Mouse (Mus musculus) lung, embryonic 15.5 days (tissue): Measurements from ENCODE around the gene Samd14. TPM values are rescaled to one million over a fixed set of nuclear protein-coding genes. Genes with fewer than 3 reads are reported as not detected.

Source experiments
- ATAC-seq: fragments of 200-750 bp; cut with Nextera tagmentation; 2 replicates; pipeline ENCODE4 v1.8.0; 2017; ENCODE audit warnings: moderate number of reproducible peaks, borderline replicate concordance; ENCODE audit not compliant: low FRiP score, low TSS enrichment; ENCODE audit errors: extremely low read depth
- H3K27ac ChIP-seq: fragments of 300-500 bp; sonication (generic); 2 replicates; pipeline ENCODE4 v1.5.1; 2015; ENCODE audit warnings: moderate library complexity, mild to moderate bottlenecking, inconsistent platforms
- H3K27me3 ChIP-seq: fragments of 300-500 bp; sonication (generic); 2 replicates; pipeline ENCODE4 v1.6.1; 2015; ENCODE audit warnings: inconsistent platforms
- H3K36me3 ChIP-seq: fragments of 300-500 bp; sonication (generic); 2 replicates; pipeline ENCODE4 v1.6.1; 2015; ENCODE audit warnings: inconsistent platforms
- H3K4me1 ChIP-seq: fragments of 300-500 bp; sonication (generic); 2 replicates; pipeline ENCODE4 v1.6.1; 2015; ENCODE audit warnings: inconsistent platforms
- H3K4me2 ChIP-seq: fragments of 300-500 bp; sonication (generic); 2 replicates; pipeline ENCODE4 v1.6.1; 2015; ENCODE audit warnings: inconsistent platforms, mild to moderate bottlenecking, moderate library complexity
- H3K4me3 ChIP-seq: fragments of 300-500 bp; sonication (generic); 2 replicates; pipeline ENCODE4 v1.5.1; 2015; ENCODE audit warnings: mild to moderate bottlenecking, inconsistent platforms
- H3K9ac ChIP-seq: fragments of 300-500 bp; sonication (generic); 2 replicates; pipeline ENCODE4 v1.6.1; 2015; ENCODE audit warnings: inconsistent platforms
- H3K9me3 ChIP-seq: fragments of 300-500 bp; sonication (generic); 2 replicates; pipeline ENCODE4 v1.6.1; 2016; ENCODE audit warnings: inconsistent platforms
- WGBS: fragments of 180-500 bp; shearing (Covaris S2); methylation state at CpG from one replicate; pipeline ENCODE4 v1.1.7; 2015; 5-methylcytosine and 5-hydroxymethylcytosine counted together
- polyA plus RNA-seq: library from polyadenylated mRNA; unstranded; fragments of >200 nt; fragmentation: Nextera tagmentation; extraction: Ambion mirVana; gene quantifications from 2 replicates; pipeline ENCODE4 v1.2.1, GENCODE M21; 2015

Gene Samd14
- polyA plus RNA-seq, 1 experiment from 2014 or later, result 17.4 TPM

GRCm38 (mm10) chr11:95071266-95071665, 61.6 kb downstream of the Samd14 start:
- H3K4me2 ChIP-seq, result peak overlapping the region; percentile 30
- H3K27me3 ChIP-seq, result peaks cover 12% of the 10 kb centered on the region
- no peaks in the 10 kb centered on the region for H3K9me3 ChIP-seq
- no peaks in the 10 kb centered on the region for H3K36me3 ChIP-seq
- ATAC-seq, result peak; percentile 71
- H3K4me3 ChIP-seq, result no peak overlapping the region
- WGBS, result 9% methylated on average over 7 of the region's 7 CpGs
- no peak overlapping the region for H3K9ac ChIP-seq
- peaks cover 75% of the 10 kb centered on the region for H3K4me1 ChIP-seq
- H3K27ac ChIP-seq, result peak overlapping the region; percentile 86

- Histone ChIP-seq H3K9me3 (no peaks in the 10 kb centered on the region), H3K4me3 (no peak overlapping the region), H3K4me2 (0 out of 2 replicates have a peak overlapping the region, but pooled peaks have one; percentile 6), H3K27ac (peak overlapping the region; percentile 86), H3K4me1 (peaks cover 82% of the 10 kb centered on the region), H3K36me3 (no peaks in the 10 kb centered on the region), H3K9ac (no peak overlapping the region), H3K27me3 (peaks cover 20% of the 10 kb centered on the region)
- WGBS, result 70% methylated on average over 8 of the region's 8 CpGs
- no peak for ATAC-seq
Measured at GRCm38 (mm10) chr11:95072136-95072535, 62.5 kb downstream of the Samd14 start.

GRCm38 (mm10) chr11:95072804-95073203, 63.1 kb downstream of the Samd14 start:
- peaks cover 88% of the 10 kb centered on the region for H3K4me1 ChIP-seq
- no peak overlapping the region for H3K9ac ChIP-seq
- no peaks in the 10 kb centered on the region for H3K36me3 ChIP-seq
- ATAC-seq, result no peak
- H3K27ac ChIP-seq, result peak overlapping the region; percentile 86
- H3K4me3 ChIP-seq, result no peak overlapping the region
- peaks cover 27% of the 10 kb centered on the region for H3K27me3 ChIP-seq
- H3K4me2 ChIP-seq, result no peak overlapping the region
- H3K9me3 ChIP-seq, result no peaks in the 10 kb centered on the region
- 56% methylated on average over 5 of the region's 5 CpGs for WGBS

- H3K27me3 ChIP-seq, result peaks cover 30% of the 10 kb centered on the region
- H3K36me3 ChIP-seq, result no peaks in the 10 kb centered on the region
- H3K27ac ChIP-seq, result no peak overlapping the region
- H3K9ac ChIP-seq, result no peak overlapping the region
- 58% methylated on average over 4 of the region's 4 CpGs for WGBS
- ATAC-seq, result no peak
- peak overlapping the region; percentile 81; the same call in 1 of the 2 replicates for H3K4me2 ChIP-seq
- H3K4me3 ChIP-seq, result no peak overlapping the region
- H3K4me1 ChIP-seq, result peaks cover 95% of the 10 kb centered on the region
- no peaks in the 10 kb centered on the region for H3K9me3 ChIP-seq
Measured at GRCm38 (mm10) chr11:95073835-95074234, 64.2 kb downstream of the Samd14 start.

GRCm38 (mm10) chr11:95074694-95075093, 65.0 kb downstream of the Samd14 start:
- H3K4me3 ChIP-seq, result peak overlapping the region; percentile 62
- peak overlapping the region; percentile 23; the same call in 1 of the 2 replicates for H3K9ac ChIP-seq
- WGBS, result 38% methylated on average over 4 of the region's 4 CpGs
- ATAC-seq, result no peak
- H3K4me1 ChIP-seq, result peaks cover 95% of the 10 kb centered on the region
- H3K4me2 ChIP-seq, result peak overlapping the region; percentile 81
- peak overlapping the region; percentile 95; the same call in 1 of the 2 replicates for H3K27ac ChIP-seq
- peaks cover 30% of the 10 kb centered on the region for H3K27me3 ChIP-seq
- H3K36me3 ChIP-seq, result no peaks in the 10 kb centered on the region
- no peaks in the 10 kb centered on the region for H3K9me3 ChIP-seq

GRCm38 (mm10) chr11:95075197-95076040, 65.7 kb downstream of the Samd14 start:
- peaks cover 30% of the 10 kb centered on the region for H3K27me3 ChIP-seq
- peak overlapping the region; percentile 95 for H3K27ac ChIP-seq
- no peaks in the 10 kb centered on the region for H3K36me3 ChIP-seq
- WGBS, result 3% methylated on average over 19 of the region's 19 CpGs
- H3K9me3 ChIP-seq, result no peaks in the 10 kb centered on the region
- H3K9ac ChIP-seq, result peak overlapping the region; percentile 65
- peaks cover 95% of the 10 kb centered on the region for H3K4me1 ChIP-seq
- H3K4me2 ChIP-seq, result peak overlapping the region; percentile 81
- no peak for ATAC-seq
- peak overlapping the region; percentile 62 for H3K4me3 ChIP-seq

Other genes with a start within 250 kb of the Samd14 start
- not detected in 2 replicates for gene Tmem92, start 227.2 kb upstream of the Samd14 start, polyA plus RNA-seq
- 1,191 and 1,256 TPM in 2 replicates for gene Col1a1, start 73.7 kb upstream of the Samd14 start, polyA plus RNA-seq
- gene Hils1, start 42.3 kb upstream of the Samd14 start, polyA plus RNA-seq, result not detected in 2 replicates
- 0.69 and 0.96 TPM in 2 replicates for gene Sgca, start 33.6 kb upstream of the Samd14 start, polyA plus RNA-seq
- 8.8 and 9.3 TPM in 2 replicates for gene Ppp1r9b, start 18.8 kb upstream of the Samd14 start, polyA plus RNA-seq
- 27.8 and 30.9 TPM in 2 replicates for gene Pdk2, start 31.5 kb downstream of the Samd14 start, polyA plus RNA-seq
- 27.0 and 27.3 TPM in 2 replicates for gene Itga3, start 66.9 kb downstream of the Samd14 start, polyA plus RNA-seq
- gene Dlx3, start 110.2 kb downstream of the Samd14 start, polyA plus RNA-seq, result 0.23 and 0.50 TPM in 2 replicates
- gene Dlx4, start 136.4 kb downstream of the Samd14 start, polyA plus RNA-seq, result 0.41 and 0.45 TPM in 2 replicates